Mouse (Mus musculus) myocyte (in vitro differentiated cells): ENCODE measurements at regions not wholly inside any gene's neighbourhood (a gene's known extent, or its start where the extent isn't known, plus 50 kb on each side); places are given as distances from the start of the nearest gene placed in this dataset.

Experiments used
- CEBPB ChIP-seq: IDR thresholded peaks from 2 replicates; pipeline ENCODE4 v1.6.1; 2011; ENCODE audit warnings: mild to moderate bottlenecking, moderate library complexity; ENCODE audit not compliant: poor library complexity, insufficient read depth, severe bottlenecking
- MAX ChIP-seq: IDR thresholded peaks from one replicate; pipeline ENCODE4 v1.6.1; 2011; ENCODE audit warnings: low read depth, mild to moderate bottlenecking, control low read depth
- POLR2A ChIP-seq: IDR thresholded peaks from one replicate; pipeline ENCODE4 v1.6.1; 2011; ENCODE audit warnings: low read depth, mild to moderate bottlenecking, control low read depth, moderate library complexity; ENCODE audit not compliant: insufficient read length
- POLR2AphosphoS2 ChIP-seq: IDR thresholded peaks from one replicate; pipeline ENCODE4 v1.6.1; 2011; ENCODE audit warnings: low read depth, control low read depth; ENCODE audit not compliant: insufficient read length
- REST ChIP-seq: IDR thresholded peaks from one replicate; pipeline ENCODE4 v1.6.1; 2011; ENCODE audit warnings: mild to moderate bottlenecking, control low read depth, moderate library complexity; ENCODE audit not compliant: insufficient read depth, insufficient read length
- SRF ChIP-seq: IDR thresholded peaks from one replicate; pipeline ENCODE4 v1.6.1; 2011; ENCODE audit warnings: low read depth; ENCODE audit not compliant: control insufficient read depth, insufficient read length
- TCF3 ChIP-seq: IDR thresholded peaks from one replicate; pipeline ENCODE4 v1.6.1; 2011; ENCODE audit warnings: low read depth, control low read depth; ENCODE audit not compliant: insufficient read length
- USF1 ChIP-seq: IDR thresholded peaks from one replicate; pipeline ENCODE4 v1.6.1; 2011; ENCODE audit warnings: low read depth, mild to moderate bottlenecking, control low read depth, moderate library complexity

DNA sequence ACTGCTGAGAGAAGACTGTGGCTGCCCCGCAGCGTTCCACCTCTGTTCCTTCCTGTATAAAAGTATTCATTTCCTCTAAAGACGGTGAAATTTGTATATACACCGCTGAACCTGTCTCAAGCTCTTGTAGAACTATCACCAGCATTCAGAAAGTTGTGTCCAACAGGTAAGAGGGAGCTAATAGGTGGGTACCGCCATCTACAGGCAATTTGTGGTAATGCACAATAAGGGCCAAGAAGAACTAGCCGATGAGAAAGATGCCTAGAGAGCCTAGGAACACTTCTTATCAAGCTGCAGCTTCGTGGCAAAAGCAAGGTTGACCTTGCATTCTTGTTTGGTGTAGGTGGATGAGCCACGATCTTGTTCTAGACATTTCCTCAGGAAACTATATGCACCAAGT, 61.6 kb upstream of the Gm10181 start:
- TF ChIP-seq POLR2AphosphoS2: no peak
- TF ChIP-seq USF1: no peak
- TF ChIP-seq TCF3: no peak
- TF ChIP-seq POLR2A: no peak
- no peak for TF ChIP-seq REST
- TF ChIP-seq SRF: no peak
- TF ChIP-seq CEBPB: no peak
- TF ChIP-seq MAX: no peak
